Mouse (Mus musculus): ENCODE measurements at regions not wholly inside any gene's neighbourhood (a gene's known extent, or its start where the extent isn't known, plus 50 kb on each side); places are given as distances from the start of the nearest gene placed in this dataset.

DNA sequence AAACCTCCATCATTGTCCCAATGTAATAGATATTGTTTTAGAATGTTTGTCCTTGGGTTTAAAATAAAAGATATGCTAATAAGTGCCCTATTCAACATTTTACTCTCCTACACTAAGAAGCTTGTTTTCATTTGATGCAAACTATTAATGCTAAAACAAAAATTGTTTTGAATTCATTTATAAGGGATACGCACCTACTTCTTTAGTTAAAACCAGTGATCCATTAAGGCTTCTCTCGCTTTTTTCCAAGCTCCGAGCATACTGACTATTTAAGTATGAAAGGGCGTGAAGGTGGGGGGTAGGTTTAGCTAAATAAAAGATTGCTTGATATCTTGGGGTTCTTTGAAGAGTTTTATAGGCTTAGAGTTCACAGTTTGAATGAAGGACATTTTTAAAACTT, 195.1 kb downstream of the Nr2f2 start:
- Histone ChIP-seq H3K4me1 (ENCODE audit: control insufficient read depth in 1 of 2, insufficient read depth in 2 of 2) (no peaks in the 10 kb centered on the region), H3K4me2 (ENCODE audit: insufficient read depth, low read depth, poor library complexity, severe bottlenecking) (no peak overlapping the region), H3K9me3 (replicated peaks; ENCODE audit: low read length) (peaks cover 26% of the 10 kb centered on the region), H3K27ac (ENCODE audit: insufficient read depth, low read depth) (no peak overlapping the region), H3K4me3 (replicated peaks in 1 of 3; ENCODE audit: low read depth in 2 of 3, low read length in 2 of 3, poor library complexity in 1 of 3) (no peak overlapping the region), H3K27me3 (replicated peaks) (no peaks in the 10 kb centered on the region), H3K9ac (ENCODE audit: insufficient read depth, low read depth) (no peak overlapping the region), H3K79me2 (replicated peaks; ENCODE audit: control insufficient read depth, extremely low read depth, insufficient read depth, poor library complexity, severe bottlenecking) (no peaks in the 10 kb centered on the region), H3K36me3 (replicated peaks in 1 of 2; ENCODE audit: control insufficient read depth in 1 of 2, insufficient read depth in 1 of 2, low read length in 1 of 2) (no peaks in the 10 kb centered on the region)
- TF ChIP-seq ZC3H11A (IDR thresholded peaks at IDR 0.05; ENCODE audit: low read depth, low read length) (no peak), MEF2A (IDR thresholded peaks at IDR 0.05; ENCODE audit: borderline replicate concordance, low read depth, low read length) (no peak), ZNF384 (IDR thresholded peaks at IDR 0.05; ENCODE audit: low read depth, low read length) (no peak), UBTF (IDR thresholded peaks at IDR 0.05; ENCODE audit: low read depth, low read length) (no peak), SIN3A (IDR thresholded peaks at IDR 0.05; ENCODE audit: low read length) (no peak), IRF4 (IDR thresholded peaks at IDR 0.05; ENCODE audit: low read depth, low read length) (no peak), SMC3 (IDR thresholded peaks at IDR 0.05; ENCODE audit: low read depth, low read length) (no peak), CHD2 (IDR thresholded peaks at IDR 0.05; ENCODE audit: low read length) (no peak), MAX (IDR thresholded peaks at IDR 0.05; ENCODE audit: low read length) (no peak), ETS1 (conservative IDR thresholded peaks at IDR 0.05; ENCODE audit: low read depth, low read length) (no peak), MAZ (IDR thresholded peaks at IDR 0.05; ENCODE audit: low read depth, low read length) (no peak), TCF12 (IDR thresholded peaks at IDR 0.05; ENCODE audit: low read depth, low read length) (no peak), ZMIZ1 (IDR thresholded peaks at IDR 0.05; ENCODE audit: low read depth, low read length) (no peak), USF2 (conservative IDR thresholded peaks at IDR 0.05; ENCODE audit: low read depth, low read length) (no peak), POLR2A (IDR thresholded peaks at IDR 0.05; ENCODE audit: low read depth, low read length) (no peak)
- no peak for DNase-seq (ENCODE audit: extremely low read depth)
- dilution Hi-C loops (cut with MboI; ENCODE audit: extremely low pct_ligation_motif_present, extremely low pct_unique_long_range_greater_than_20kb, low sequenced_read_pairs): no loop called here
- in situ Hi-C loops (cut with MboI; ENCODE audit: low pct_ligation_motif_present, low pct_unique_long_range_greater_than_20kb, low sequenced_read_pairs): no loop called here

DNA sequence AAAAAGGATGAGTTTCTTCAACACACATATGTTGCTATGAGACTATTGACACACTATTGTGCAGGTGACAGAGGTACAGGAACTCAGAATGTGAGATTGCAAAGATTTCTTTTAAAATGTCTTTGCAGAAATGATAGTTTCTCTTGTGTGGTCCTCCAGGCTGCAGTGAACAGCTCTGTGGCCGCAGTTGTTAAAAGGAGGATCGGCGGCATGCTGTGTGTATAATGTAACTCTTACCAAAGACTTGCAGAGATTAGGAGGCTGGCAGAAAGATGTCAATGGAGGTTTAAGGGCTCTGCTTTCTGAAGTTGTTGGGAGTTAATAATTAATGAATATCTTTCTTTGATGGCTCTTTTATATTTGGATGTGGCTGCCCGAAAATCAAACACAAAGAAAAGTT, 198.5 kb downstream of the Nr2f2 start:
- no peak overlapping the region for H3K4me2 ChIP-seq (ENCODE audit: insufficient read depth, low read depth, poor library complexity, severe bottlenecking)
- dilution Hi-C loops (cut with MboI; ENCODE audit: extremely low pct_ligation_motif_present, extremely low pct_unique_long_range_greater_than_20kb, low sequenced_read_pairs): no loop called here

More for the DNA sequence above, 198.5 kb downstream of the Nr2f2 start:
- DNase-seq (ENCODE audit: extremely low read depth): no peak
- in situ Hi-C loops (cut with MboI; ENCODE audit: low pct_ligation_motif_present, low pct_unique_long_range_greater_than_20kb, low sequenced_read_pairs): no loop called here
- Histone ChIP-seq H3K36me3 (replicated peaks in 1 of 2; ENCODE audit: control insufficient read depth in 1 of 2, insufficient read depth in 1 of 2, low read length in 1 of 2) (no peaks in the 10 kb centered on the region), H3K27me3 (replicated peaks) (no peaks in the 10 kb centered on the region), H3K79me2 (replicated peaks; ENCODE audit: control insufficient read depth, extremely low read depth, insufficient read depth, poor library complexity, severe bottlenecking) (no peaks in the 10 kb centered on the region), H3K4me3 (replicated peaks in 1 of 3; ENCODE audit: low read depth in 2 of 3, low read length in 2 of 3, poor library complexity in 1 of 3) (no peak overlapping the region), H3K9me3 (replicated peaks; ENCODE audit: low read length) (peaks cover 32% of the 10 kb centered on the region), H3K9ac (ENCODE audit: insufficient read depth, low read depth) (no peak overlapping the region), H3K4me1 (ENCODE audit: control insufficient read depth in 1 of 2, insufficient read depth in 2 of 2) (no peaks in the 10 kb centered on the region), H3K27ac (ENCODE audit: insufficient read depth, low read depth) (no peak overlapping the region)
- TF ChIP-seq MEF2A (IDR thresholded peaks at IDR 0.05; ENCODE audit: borderline replicate concordance, low read depth, low read length) (no peak), HCFC1 (IDR thresholded peaks at IDR 0.05; ENCODE audit: low read depth, low read length) (no peak), MYC (IDR thresholded peaks at IDR 0.05; ENCODE audit: low read depth, low read length) (no peak), ETS1 (conservative IDR thresholded peaks at IDR 0.05; ENCODE audit: low read depth, low read length) (no peak)

Measured in CH12.LX (cell line).